Mouse (Mus musculus) left cerebral cortex, postnatal 10 days (tissue): ENCODE measurements around the gene B4galnt2. TPM values are rescaled to one million over a fixed set of nuclear protein-coding genes. Genes with fewer than 3 reads are reported as not detected.

Experiments
- microRNA-seq: library from miRNA; unstranded; fragments of <30 nt; microRNA quantifications from one replicate; pipeline ENCODE4 v1.2.0, GENCODE M21; 2022
- total RNA-seq, 2 experiments: library from RNA; stranded (reverse); gene quantifications; 2 replicates each; pipeline ENCODE4 v1.2.3; 2021

Gene B4galnt2
- total RNA-seq, 2 experiments from 2014 or later: not detected

Small RNA genes within 50 kb of the gene (microRNA-seq; reads per million reads assigned to microRNA genes)
- not detected for gene Mir3063

Other genes starting within 250 kb of the B4galnt2 start
- gene Phb, start 247.9 kb downstream of the B4galnt2 start, total RNA-seq: 100 to 1,000 TPM in 1 of 2 experiments, 10 to 100 TPM in 1; 88.3 to 104 TPM
- 10 to 100 TPM; 39.9 to 40.8 TPM for gene Zfp652, start 202.2 kb downstream of the B4galnt2 start, total RNA-seq
- gene B130006D01Rik, start 191.3 kb downstream of the B4galnt2 start, total RNA-seq: 1 to 10 TPM; 1.1 to 1.3 TPM
- gene Phospho1, start 90.4 kb downstream of the B4galnt2 start, total RNA-seq: 10 to 100 TPM; 15.4 TPM
- gene Gngt2, start 77.7 kb downstream of the B4galnt2 start, total RNA-seq: 1 to 10 TPM in 1 of 2 experiments, under 1 TPM in 1; 0.79 to 2.3 TPM
- 1 to 10 TPM; 5.1 to 5.8 TPM for gene Abi3, start 72.4 kb downstream of the B4galnt2 start, total RNA-seq
- under 1 TPM; 0.10 to 0.75 TPM for gene Igf2bp1, start 91.0 kb upstream of the B4galnt2 start, total RNA-seq
- not detected for gene Gip, start 109.7 kb upstream of the B4galnt2 start, total RNA-seq
- gene Snf8, start 120.0 kb upstream of the B4galnt2 start, total RNA-seq: 10 to 100 TPM; 87.1 to 96.3 TPM
- 10 to 100 TPM; 63.0 to 64.2 TPM for gene Ube2z, start 150.5 kb upstream of the B4galnt2 start, total RNA-seq
- 100 to 1,000 TPM; 556 to 586 TPM for gene Atp5g1, start 160.8 kb upstream of the B4galnt2 start, total RNA-seq
- gene Calcoco2, start 197.1 kb upstream of the B4galnt2 start, total RNA-seq: not detected
- under 1 TPM; 0.24 to 0.53 TPM for gene Ttll6, start 218.9 kb upstream of the B4galnt2 start, total RNA-seq